Mouse (Mus musculus): ENCODE data around the gene Tcf21. TPM values are rescaled to one million over a fixed set of nuclear protein-coding genes. Genes with fewer than 3 reads are reported as not detected.

The Tcf21 gene
- polyA plus RNA-seq, 1 experiment from 2014 or later: 1.5 TPM

DNA sequence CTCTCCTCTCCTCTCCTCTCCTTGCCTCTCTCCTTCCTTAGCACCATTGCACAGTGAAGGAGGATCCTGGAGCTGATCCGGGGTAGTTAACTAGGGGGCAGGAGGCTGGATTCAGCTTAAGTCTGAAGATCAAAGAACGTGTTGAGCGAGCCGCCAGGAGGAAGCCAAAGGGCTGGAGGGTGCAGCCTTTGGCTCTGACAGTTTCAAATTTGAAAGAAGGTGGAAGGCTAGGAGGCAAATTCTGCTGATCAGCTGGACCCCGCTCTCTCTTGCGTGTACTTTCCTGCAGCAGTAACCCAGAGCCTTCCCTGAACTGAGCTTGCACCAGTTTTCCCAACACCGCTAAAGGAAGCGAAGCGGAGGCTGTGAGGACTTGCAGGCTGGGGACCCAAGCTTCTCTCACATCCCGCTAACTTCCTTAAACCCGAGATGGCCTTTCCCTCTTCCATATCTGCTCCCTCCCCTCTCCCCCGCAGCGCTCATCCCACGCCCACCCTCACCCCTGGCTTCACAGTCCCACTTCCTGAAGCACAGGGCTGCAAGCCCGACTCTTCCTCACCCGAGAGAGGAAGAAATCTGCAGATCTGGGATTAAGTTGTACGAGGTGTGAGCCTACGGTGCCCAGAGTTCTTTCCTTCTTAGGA lies 6.5 kb downstream of the Tcf21 start:
- Histone ChIP-seq H3K4me2 (no peak overlapping the region), H3K9me3 (no peaks in the 10 kb centered on the region), H3K4me1 (replicated peaks) (peaks cover 3% of the 10 kb centered on the region; the same call in 1 of the 2 replicates), H3K27ac (no peak overlapping the region), H3K9ac (no peak overlapping the region), H3K36me3 (no peaks in the 10 kb centered on the region), H3K27me3 (peaks cover 91% of the 10 kb centered on the region), H3K4me3 (no peak overlapping the region)
- WGBS: under 1% methylated on average over 18 of the region's 18 CpGs
- no peak for ATAC-seq (ENCODE audit: low FRiP score)

DNA sequence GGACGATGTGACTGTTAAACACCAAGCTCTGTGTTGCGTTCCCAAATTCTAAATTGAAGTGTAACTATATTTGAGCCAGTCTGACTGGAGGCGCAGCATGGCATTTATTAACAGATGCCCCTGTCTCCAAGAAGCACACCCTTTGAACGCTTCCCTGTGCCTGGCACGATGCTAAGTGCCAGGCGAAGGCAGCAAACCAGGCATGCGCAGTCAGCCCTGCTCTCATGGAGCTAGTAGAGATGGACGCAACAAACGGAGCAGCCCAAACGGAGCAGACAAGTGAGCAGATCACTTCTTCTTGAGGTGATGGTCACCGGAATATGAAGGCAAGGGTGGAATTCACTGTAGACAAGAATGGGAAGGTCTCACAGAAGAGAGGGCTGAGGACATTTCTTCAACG lies 8.1 kb downstream of the Tcf21 start:
- Histone ChIP-seq H3K27ac (no peak overlapping the region), H3K4me3 (no peak overlapping the region), H3K9me3 (no peaks in the 10 kb centered on the region), H3K4me2 (no peak overlapping the region), H3K36me3 (no peaks in the 10 kb centered on the region), H3K27me3 (peaks cover 81% of the 10 kb centered on the region), H3K4me1 (replicated peaks) (peaks cover 3% of the 10 kb centered on the region; the same call in 1 of the 2 replicates), H3K9ac (no peak overlapping the region)
- ATAC-seq (ENCODE audit: low FRiP score): no peak
- 9% methylated on average over 12 of the region's 12 CpGs for WGBS

DNA sequence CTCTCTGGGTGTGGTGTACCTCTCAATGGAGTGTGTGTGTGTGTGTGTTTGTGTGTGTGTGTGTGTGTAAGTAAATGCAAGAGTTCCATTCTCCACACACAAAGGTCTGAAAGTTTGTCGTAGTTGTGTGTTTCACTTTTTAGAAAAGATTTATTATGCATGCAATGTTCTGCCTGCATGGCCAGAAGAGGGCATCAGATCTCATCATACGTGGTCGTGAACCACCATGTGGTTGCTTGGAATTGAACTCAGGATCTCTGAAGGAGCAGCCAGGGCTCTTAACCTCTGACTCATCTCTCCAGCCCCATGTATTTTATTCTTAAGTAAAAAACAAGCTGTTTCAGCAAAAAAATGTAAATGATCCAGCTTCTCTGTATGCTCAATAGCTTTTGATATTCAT lies 37.3 kb downstream of the Tcf21 start:
- WGBS: 64% methylated on average over 3 of the region's 3 CpGs

DNA sequence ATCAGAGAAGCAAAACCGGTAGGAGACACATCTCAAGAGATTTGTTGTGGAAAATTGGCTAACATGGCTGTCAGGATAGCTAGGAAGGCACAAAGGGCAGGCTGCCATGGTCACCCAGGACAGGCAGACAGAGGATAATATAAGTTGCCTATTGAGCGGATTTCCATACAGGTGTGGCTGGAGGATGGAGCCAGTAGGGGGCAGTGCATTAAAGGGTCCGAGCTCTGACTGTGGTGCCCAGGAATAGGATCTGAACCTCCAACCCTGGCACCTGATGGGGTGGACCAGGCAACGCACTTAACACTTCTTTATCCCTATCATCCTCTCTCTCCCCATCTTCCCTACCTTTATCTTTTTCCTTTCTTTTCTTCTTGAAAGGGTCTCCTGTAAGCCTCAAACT lies 38.5 kb downstream of the Tcf21 start:
- no peaks in the 10 kb centered on the region for H3K27me3 ChIP-seq
- no peaks in the 10 kb centered on the region for H3K9me3 ChIP-seq
- H3K9ac ChIP-seq: no peak overlapping the region
- H3K4me3 ChIP-seq: no peak overlapping the region
- H3K36me3 ChIP-seq: no peaks in the 10 kb centered on the region
- no peak overlapping the region for H3K4me2 ChIP-seq
- no peak overlapping the region for H3K27ac ChIP-seq
- no peak for ATAC-seq (ENCODE audit: low FRiP score)
- 37% methylated on average over 4 of the region's 4 CpGs for WGBS
- no peaks in the 10 kb centered on the region for H3K4me1 ChIP-seq (replicated peaks)

More for the DNA sequence above, 37.3 kb downstream of the Tcf21 start:
- H3K4me1 ChIP-seq (replicated peaks): no peaks in the 10 kb centered on the region
- no peaks in the 10 kb centered on the region for H3K27me3 ChIP-seq
- ATAC-seq (ENCODE audit: low FRiP score): no peak
- no peak overlapping the region for H3K27ac ChIP-seq
- no peak overlapping the region for H3K4me3 ChIP-seq
- H3K4me2 ChIP-seq: no peak overlapping the region
- H3K36me3 ChIP-seq: no peaks in the 10 kb centered on the region
- no peak overlapping the region for H3K9ac ChIP-seq
- H3K9me3 ChIP-seq: no peaks in the 10 kb centered on the region

DNA sequence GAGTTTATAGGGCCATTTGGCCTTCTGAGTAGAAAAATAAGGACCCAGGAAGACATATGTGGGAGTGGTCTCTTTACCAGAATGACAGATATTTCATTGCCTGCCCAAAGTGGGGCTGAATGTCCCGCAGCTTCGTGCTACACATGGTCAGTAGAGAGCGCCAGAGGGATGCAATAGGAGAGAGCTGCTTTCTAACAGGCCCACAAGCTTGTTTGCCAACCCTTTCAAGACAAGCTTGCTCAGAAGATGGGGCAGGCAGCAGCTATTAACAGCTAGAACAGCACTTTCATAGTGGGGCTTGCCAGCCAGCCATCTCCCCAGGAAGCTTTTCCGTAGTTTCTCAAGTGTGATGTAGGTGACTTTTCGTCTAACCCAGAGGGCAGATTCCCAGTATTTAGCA lies 42.0 kb downstream of the Tcf21 start:
- H3K36me3 ChIP-seq: no peaks in the 10 kb centered on the region
- no peaks in the 10 kb centered on the region for H3K9me3 ChIP-seq
- no peak overlapping the region for H3K9ac ChIP-seq
- no peak overlapping the region for H3K4me3 ChIP-seq
- no peaks in the 10 kb centered on the region for H3K27me3 ChIP-seq
- no peak for ATAC-seq (ENCODE audit: low FRiP score)
- H3K4me1 ChIP-seq (replicated peaks): no peaks in the 10 kb centered on the region
- no peak overlapping the region for H3K4me2 ChIP-seq
- no peak overlapping the region for H3K27ac ChIP-seq
- 20% methylated on average over 5 of the region's 5 CpGs for WGBS

DNA sequence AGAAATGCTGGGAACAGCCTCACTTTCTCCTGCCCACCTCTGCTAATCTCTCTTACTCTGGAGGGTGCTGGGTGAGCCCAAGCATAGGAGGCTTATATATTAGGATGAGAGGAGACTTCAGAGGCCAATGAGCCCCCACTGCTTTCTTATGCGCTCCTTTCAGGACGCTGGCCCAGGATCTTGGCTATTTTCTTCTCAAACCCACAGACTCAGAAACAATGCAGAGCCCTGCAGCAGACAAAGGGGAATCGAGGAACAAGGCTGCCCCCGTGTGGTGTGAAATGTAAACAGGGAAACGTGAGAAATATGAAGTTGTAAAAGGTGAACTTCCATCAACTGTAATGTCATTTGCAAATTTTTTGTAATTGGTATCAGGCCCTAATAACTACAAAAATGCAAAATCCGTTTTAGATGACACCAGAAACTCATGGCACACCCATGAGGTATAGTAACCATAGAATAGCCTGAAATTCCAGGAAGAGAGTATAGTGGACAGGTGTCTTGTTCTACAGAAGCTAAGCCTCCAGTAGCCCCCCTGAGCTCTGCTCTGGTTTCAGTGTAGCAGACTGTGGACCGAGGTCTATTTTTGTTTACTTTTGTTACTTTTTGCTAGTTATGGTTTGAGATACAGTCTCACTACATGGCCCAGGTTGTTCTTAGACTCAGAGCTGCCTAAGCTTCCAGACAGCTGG lies 43.8 kb downstream of the Tcf21 start:
- 17% methylated on average over 7 of the region's 7 CpGs for WGBS
- Histone ChIP-seq H3K27ac (no peak overlapping the region), H3K36me3 (no peaks in the 10 kb centered on the region), H3K9me3 (no peaks in the 10 kb centered on the region), H3K27me3 (no peaks in the 10 kb centered on the region), H3K9ac (peak overlapping the region; percentile 43; the same call in 1 of the 2 replicates), H3K4me2 (no peak overlapping the region), H3K4me3 (no peak overlapping the region), H3K4me1 (replicated peaks) (no peaks in the 10 kb centered on the region)
- ATAC-seq (ENCODE audit: low FRiP score): peak; percentile 73; the same call in 1 of the 2 replicates

DNA sequence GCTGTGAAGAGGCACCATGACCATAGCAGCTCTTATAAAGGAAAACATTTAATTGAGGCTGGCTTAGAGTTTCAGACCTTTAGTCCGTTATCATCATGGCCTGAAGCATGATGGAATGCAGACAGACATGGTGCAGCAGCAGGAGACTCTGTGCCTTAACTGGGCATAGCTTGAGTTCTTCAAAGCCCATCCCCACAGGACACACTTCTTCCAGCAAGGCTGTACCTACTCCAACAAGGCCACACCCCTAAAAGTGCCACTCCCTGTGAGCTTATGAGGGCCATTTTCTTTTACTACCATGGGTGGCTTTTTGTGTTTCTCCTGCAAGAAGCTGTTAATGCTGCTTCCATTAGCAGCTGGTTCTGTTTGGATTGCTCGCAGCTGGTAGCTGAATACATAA lies 44.5 kb downstream of the Tcf21 start:
- peak overlapping the region; percentile 43; the same call in 1 of the 2 replicates for H3K9ac ChIP-seq
- H3K27ac ChIP-seq: no peak overlapping the region
- H3K4me3 ChIP-seq: no peak overlapping the region
- H3K27me3 ChIP-seq: no peaks in the 10 kb centered on the region
- H3K36me3 ChIP-seq: no peaks in the 10 kb centered on the region
- H3K4me2 ChIP-seq: no peak overlapping the region
- H3K9me3 ChIP-seq: no peaks in the 10 kb centered on the region
- WGBS: 79% methylated on average over 2 of the region's 2 CpGs
- H3K4me1 ChIP-seq (replicated peaks): no peaks in the 10 kb centered on the region
- ATAC-seq (ENCODE audit: low FRiP score): no peak

DNA sequence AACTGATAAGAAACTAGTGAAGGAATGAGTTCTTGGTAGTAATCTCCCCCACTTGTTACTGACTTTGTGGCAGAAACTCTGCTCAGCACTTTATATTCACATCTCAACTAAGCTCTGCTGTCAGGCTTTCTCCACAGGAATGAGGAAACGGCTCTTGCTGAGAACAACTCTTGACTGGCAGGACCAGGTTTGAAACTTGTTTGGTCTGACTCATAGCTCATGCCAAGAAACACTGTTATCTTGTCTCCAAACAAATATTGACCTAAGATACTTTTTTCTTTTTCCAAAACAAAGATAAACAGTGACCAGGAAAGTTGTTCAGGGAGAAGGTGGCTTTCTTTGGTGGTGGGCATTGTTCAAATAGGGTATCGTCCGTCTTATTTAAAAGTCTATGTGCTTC lies 45.3 kb downstream of the Tcf21 start:
- WGBS: 88% methylated on average over 3 of the region's 3 CpGs
- H3K4me3 ChIP-seq: no peak overlapping the region
- no peaks in the 10 kb centered on the region for H3K4me1 ChIP-seq (replicated peaks)
- no peaks in the 10 kb centered on the region for H3K36me3 ChIP-seq
- no peak overlapping the region for H3K27ac ChIP-seq
- no peak overlapping the region for H3K9ac ChIP-seq
- no peaks in the 10 kb centered on the region for H3K9me3 ChIP-seq
- H3K4me2 ChIP-seq: no peak overlapping the region
- no peaks in the 10 kb centered on the region for H3K27me3 ChIP-seq
- ATAC-seq (ENCODE audit: low FRiP score): no peak

Other genes with a start within 250 kb of the Tcf21 start
- gene Slc2a12, start 175.2 kb downstream of the Tcf21 start, polyA plus RNA-seq (2015; fragmentation: Nextera tagmentation; extraction: Ambion mirVana): 4.2 and 5.2 TPM in 2 replicates
- 115 and 117 TPM in 2 replicates for gene Tbpl1, start 88.2 kb downstream of the Tcf21 start, polyA plus RNA-seq (2015; fragmentation: Nextera tagmentation; extraction: Ambion mirVana)